Mouse (Mus musculus) ES-E14 (cell line): ENCODE measurements around the gene Clca2. TPM values are rescaled to one million over a fixed set of nuclear protein-coding genes. Genes with fewer than 3 reads are reported as not detected.

Source experiments
- DNase-seq: peaks from one replicate; pipeline ENCODE4 v3.0.0-alpha.2; 2013; ENCODE audit warnings: low read depth, low spot score
- H3K27ac ChIP-seq: 2 replicates; pipeline ENCODE4 v1.5.1; 2012; ENCODE audit warnings: low read depth, mild to moderate bottlenecking, low read length, moderate library complexity, mixed read lengths; ENCODE audit not compliant: poor library complexity, insufficient read depth, severe bottlenecking
- H3K36me3 ChIP-seq: 2 replicates; pipeline ENCODE4 v1.6.1; 2012; ENCODE audit warnings: mild to moderate bottlenecking, low read length, moderate library complexity, mixed read lengths; ENCODE audit not compliant: control insufficient read depth, poor library complexity, insufficient read depth, severe bottlenecking
- H3K4me1 ChIP-seq, 2 experiments: fragments of 150-350 bp in 1 of 2; sonication (generic) in 1 of 2; 2 replicates each; pipeline ENCODE4 v1.6.1; 2012; ENCODE audit warnings: low read length in 2 of 2, mild to moderate bottlenecking in 1 of 2, mixed read lengths in 1 of 2; ENCODE audit not compliant: control insufficient read depth in 2 of 2, insufficient read depth in 2 of 2, poor library complexity in 1 of 2
- H3K4me3 ChIP-seq, 2 experiments: fragments of 150-350 bp in 1 of 2; sonication (generic) in 1 of 2; 2 replicates each; pipeline ENCODE4 v1.5.1; 2012; ENCODE audit warnings: low read length in 2 of 2, low read depth in 1 of 2, mild to moderate bottlenecking in 1 of 2, mixed read lengths in 1 of 2; ENCODE audit not compliant: insufficient read depth in 1 of 2, poor library complexity in 1 of 2, severe bottlenecking in 1 of 2
- H3K9ac ChIP-seq: 2 replicates; pipeline ENCODE4 v1.6.1; 2012; ENCODE audit warnings: low read depth, mild to moderate bottlenecking, low read length, mixed read lengths; ENCODE audit not compliant: poor library complexity, insufficient read depth, severe bottlenecking
- H3K9me3 ChIP-seq: fragments of 150-350 bp; sonication (generic); 2 replicates; pipeline ENCODE4 v1.6.1; 2012; ENCODE audit warnings: low read depth, mild to moderate bottlenecking, low read length; ENCODE audit not compliant: control insufficient read depth, insufficient read depth
- CHD2 ChIP-seq: IDR thresholded peaks from 2 replicates; pipeline ENCODE4 v1.6.1; 2014; ENCODE audit warnings: mild to moderate bottlenecking, low read depth, low read length, inconsistent platforms
- HCFC1 ChIP-seq: IDR thresholded peaks from 2 replicates; pipeline ENCODE4 v1.6.1; 2012; ENCODE audit warnings: low read length, inconsistent platforms, borderline replicate concordance; ENCODE audit not compliant: insufficient read depth
- MAFK ChIP-seq: IDR thresholded peaks from 2 replicates; pipeline ENCODE4 v1.6.1; 2014; ENCODE audit warnings: mild to moderate bottlenecking, low read depth, low read length, inconsistent platforms; ENCODE audit not compliant: insufficient read depth
- ZC3H11A ChIP-seq: IDR thresholded peaks from 2 replicates; pipeline ENCODE4 v1.6.1; 2012; ENCODE audit warnings: low read depth, mild to moderate bottlenecking, inconsistent platforms, low read length, borderline replicate concordance
- ZNF384 ChIP-seq: IDR thresholded peaks from 2 replicates; pipeline ENCODE4 v1.6.1; 2012; ENCODE audit warnings: low read depth, low read length, inconsistent platforms
- in situ Hi-C, 2 experiments: fragments of 600-800 bp; cut with MboI; formaldehyde crosslinking; loops; one replicate each; pipeline ENCODE4 v1.15.1; 2025; ENCODE audit warnings: low sequenced_read_pairs in 2 of 2, inconsistent platforms in 1 of 2; ENCODE audit not compliant: unreplicated experiment in 2 of 2
- total RNA-seq: library from RNA; depleted of rRNA; stranded (reverse); fragments of 300-350 nt; gene quantifications from 2 replicates; pipeline ENCODE4 v1.2.3, GENCODE M21; 2012

Clca2 gene
- total RNA-seq, 1 experiment = not detected

DNA sequence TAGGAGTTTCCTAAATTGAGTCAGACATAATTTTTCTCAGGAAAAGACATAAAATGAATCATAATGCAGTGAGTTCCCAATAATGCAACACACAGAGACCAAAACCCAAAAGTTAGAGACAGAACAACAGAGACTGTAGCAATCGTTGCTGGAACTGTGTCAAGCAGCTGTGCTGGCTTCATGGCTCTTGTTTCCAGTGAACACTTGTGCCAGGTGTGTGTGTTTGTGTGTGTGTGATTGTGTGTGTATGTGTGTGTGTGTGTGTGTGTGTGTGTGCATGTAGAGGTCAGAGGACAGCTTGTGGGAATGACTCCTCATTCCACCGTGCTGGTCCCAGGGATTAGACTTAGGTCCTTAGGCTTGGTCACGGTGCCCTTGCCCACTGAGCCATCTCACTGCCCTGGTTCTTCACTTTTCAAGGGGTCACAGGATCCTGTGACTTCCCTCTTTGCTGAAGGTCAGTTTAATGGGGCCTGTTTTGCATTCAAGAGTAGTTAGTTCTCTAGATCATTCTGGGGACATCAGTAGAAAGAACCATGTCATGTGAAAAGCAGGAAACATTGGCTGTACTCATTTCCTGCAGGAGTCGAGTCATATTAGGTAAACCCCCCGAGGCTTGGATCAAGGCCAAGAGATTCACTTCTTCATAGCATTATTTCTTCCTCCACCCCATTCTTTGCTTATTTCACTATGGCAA is 6.0 kb upstream of the Clca2 start:
- in situ Hi-C loops = no loop called here
- no peak for TF ChIP-seq ZC3H11A
- TF ChIP-seq HCFC1 = no peak
- TF ChIP-seq MAFK = no peak
- TF ChIP-seq ZNF384 = no peak
- no peak for TF ChIP-seq CHD2
- no peak for DNase-seq

DNA sequence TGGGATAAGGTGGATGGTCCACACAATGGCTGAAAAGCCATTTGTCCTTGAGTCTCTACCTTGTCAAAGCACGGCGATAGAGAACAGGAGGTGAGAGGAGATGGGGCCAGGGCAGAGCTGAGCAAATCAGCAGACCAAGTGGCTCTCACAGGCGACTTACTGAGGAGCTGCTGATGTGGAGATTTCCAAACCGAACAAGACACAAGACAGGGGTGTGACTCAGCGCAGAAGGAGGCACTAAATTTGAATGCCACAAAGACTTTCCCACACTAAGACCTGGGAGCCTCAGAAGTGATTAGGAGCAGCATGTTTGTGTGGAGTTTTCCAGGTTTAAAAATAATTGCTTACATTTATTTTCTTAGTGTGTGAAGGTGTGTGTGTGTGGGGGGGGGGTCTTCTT is 4.5 kb upstream of the Clca2 start:
- in situ Hi-C loops = no loop called here
- TF ChIP-seq CHD2 (no peak), ZC3H11A (no peak), HCFC1 (no peak), ZNF384 (no peak), MAFK (no peak)
- H3K4me3 ChIP-seq = no peak overlapping the region
- peaks cover 5% of the 10 kb centered on the region; the same call in 1 of the 2 replicates for H3K9me3 ChIP-seq
- no peak overlapping the region for H3K27ac ChIP-seq
- no peaks in the 10 kb centered on the region for H3K4me1 ChIP-seq
- H3K9ac ChIP-seq = no peak overlapping the region
- DNase-seq = no peak
- H3K36me3 ChIP-seq = no peaks in the 10 kb centered on the region

More for the DNA sequence above, 6.0 kb upstream of the Clca2 start:
- H3K4me3 ChIP-seq = no peak overlapping the region
- H3K4me1 ChIP-seq = no peaks in the 10 kb centered on the region
- no peaks in the 10 kb centered on the region for H3K36me3 ChIP-seq
- H3K9me3 ChIP-seq = peaks cover 5% of the 10 kb centered on the region; the same call in 1 of the 2 replicates
- no peak overlapping the region for H3K27ac ChIP-seq
- no peak overlapping the region for H3K9ac ChIP-seq

GRCm38 (mm10) chr3:145103321-145103720 is 4.1 kb upstream of the Clca2 start:
- in situ Hi-C loops = no loop called here
- Histone ChIP-seq H3K4me3 (no peak overlapping the region), H3K9ac (no peak overlapping the region), H3K4me1 (no peaks in the 10 kb centered on the region), H3K9me3 (peaks cover 5% of the 10 kb centered on the region; the same call in 1 of the 2 replicates), H3K27ac (no peak overlapping the region), H3K36me3 (no peaks in the 10 kb centered on the region)
- TF ChIP-seq CHD2 (no peak), HCFC1 (no peak), MAFK (no peak), ZNF384 (no peak), ZC3H11A (no peak)
- no peak for DNase-seq

DNA sequence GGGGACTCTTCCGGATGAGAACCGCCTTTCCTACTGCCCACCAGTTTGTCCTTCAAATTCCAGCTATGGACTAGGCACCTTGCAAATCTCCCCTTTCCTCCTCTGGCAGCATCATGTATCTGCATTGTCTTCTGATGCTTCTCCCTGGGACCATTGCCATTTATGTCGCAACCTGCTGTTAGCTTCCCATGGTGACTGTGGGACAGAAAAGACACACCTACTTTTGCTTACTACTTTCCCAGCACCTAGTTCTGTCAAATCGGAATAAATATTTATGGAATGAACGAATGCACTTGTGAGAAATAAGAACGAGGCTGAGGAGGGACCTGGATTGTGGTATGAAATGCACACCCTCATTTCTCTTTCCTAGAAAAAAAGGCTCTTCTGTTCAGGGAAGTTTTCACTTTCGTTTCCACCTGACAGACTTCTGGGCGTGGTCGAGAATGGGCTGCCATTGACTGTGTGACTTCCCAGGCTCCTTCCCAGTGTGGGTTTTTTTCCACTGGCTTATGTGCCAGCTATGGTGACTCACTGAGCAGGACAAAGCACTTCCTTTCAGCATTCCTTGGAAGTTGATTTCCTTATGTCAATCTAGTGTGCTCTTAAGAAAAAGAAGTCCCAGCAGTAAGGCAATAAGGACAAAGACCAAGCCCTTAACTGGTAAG is 2.8 kb upstream of the Clca2 start:
- Histone ChIP-seq H3K9me3 (no peaks in the 10 kb centered on the region), H3K4me3 (no peak overlapping the region), H3K9ac (no peak overlapping the region), H3K36me3 (no peaks in the 10 kb centered on the region), H3K4me1 (no peaks in the 10 kb centered on the region), H3K27ac (no peak overlapping the region)
- no peak for DNase-seq
- TF ChIP-seq CHD2 (no peak), HCFC1 (no peak), MAFK (no peak), ZC3H11A (no peak), ZNF384 (no peak)
- in situ Hi-C loops = no loop called here
